Mouse (Mus musculus): ENCODE measurements at regions not wholly inside any gene's neighbourhood (a gene's known extent, or its start where the extent isn't known, plus 50 kb on each side); places are given as distances from the start of the nearest gene placed in this dataset.

- dilution Hi-C loops (cut with MboI; ENCODE audit: extremely low pct_ligation_motif_present, extremely low pct_unique_long_range_greater_than_20kb, low sequenced_read_pairs): no loop called here
- TF ChIP-seq MYC (IDR thresholded peaks at IDR 0.05; ENCODE audit: low read depth, low read length) (no peak), NRF1 (IDR thresholded peaks at IDR 0.05; ENCODE audit: low read depth, low read length) (no peak), RCOR1 (conservative IDR thresholded peaks at IDR 0.05; ENCODE audit: low read depth, low read length) (no peak), MEF2A (IDR thresholded peaks at IDR 0.05; ENCODE audit: borderline replicate concordance, low read depth, low read length) (no peak), NELFE (IDR thresholded peaks at IDR 0.05; ENCODE audit: low read depth, low read length) (no peak), CTCF (conservative IDR thresholded peaks at IDR 0.05 in 1 of 2, IDR thresholded peaks at IDR 0.05 in 1 of 2; ENCODE audit: low read depth in 2 of 2, low read length in 2 of 2) (no peak), TCF12 (IDR thresholded peaks at IDR 0.05; ENCODE audit: low read depth, low read length) (no peak), TBP (conservative IDR thresholded peaks at IDR 0.05; ENCODE audit: low read depth, low read length) (no peak), JUN (IDR thresholded peaks at IDR 0.05; ENCODE audit: insufficient read depth, low read depth, low read length) (no peak), IRF4 (IDR thresholded peaks at IDR 0.05; ENCODE audit: low read depth, low read length) (no peak), SMC3 (IDR thresholded peaks at IDR 0.05; ENCODE audit: low read depth, low read length) (no peak), EP300 (IDR thresholded peaks at IDR 0.05; ENCODE audit: low read length) (no peak), CHD1 (IDR thresholded peaks at IDR 0.05; ENCODE audit: low read depth, low read length) (no peak), ZNF384 (IDR thresholded peaks at IDR 0.05; ENCODE audit: low read depth, low read length) (no peak), ZKSCAN1 (IDR thresholded peaks at IDR 0.05; ENCODE audit: borderline replicate concordance, low read depth, low read length) (no peak), PAX5 (IDR thresholded peaks at IDR 0.05; ENCODE audit: low read length) (no peak), ELF1 (IDR thresholded peaks at IDR 0.05; ENCODE audit: low read depth, low read length) (no peak), MAZ (IDR thresholded peaks at IDR 0.05; ENCODE audit: low read depth, low read length) (no peak)
- in situ Hi-C loops (cut with MboI; ENCODE audit: low pct_ligation_motif_present, low pct_unique_long_range_greater_than_20kb, low sequenced_read_pairs): no loop called here
Measured at GRCm38 (mm10) chr14:62187360-62187759, 105.0 kb upstream of the Rnaseh2b start.

DNA sequence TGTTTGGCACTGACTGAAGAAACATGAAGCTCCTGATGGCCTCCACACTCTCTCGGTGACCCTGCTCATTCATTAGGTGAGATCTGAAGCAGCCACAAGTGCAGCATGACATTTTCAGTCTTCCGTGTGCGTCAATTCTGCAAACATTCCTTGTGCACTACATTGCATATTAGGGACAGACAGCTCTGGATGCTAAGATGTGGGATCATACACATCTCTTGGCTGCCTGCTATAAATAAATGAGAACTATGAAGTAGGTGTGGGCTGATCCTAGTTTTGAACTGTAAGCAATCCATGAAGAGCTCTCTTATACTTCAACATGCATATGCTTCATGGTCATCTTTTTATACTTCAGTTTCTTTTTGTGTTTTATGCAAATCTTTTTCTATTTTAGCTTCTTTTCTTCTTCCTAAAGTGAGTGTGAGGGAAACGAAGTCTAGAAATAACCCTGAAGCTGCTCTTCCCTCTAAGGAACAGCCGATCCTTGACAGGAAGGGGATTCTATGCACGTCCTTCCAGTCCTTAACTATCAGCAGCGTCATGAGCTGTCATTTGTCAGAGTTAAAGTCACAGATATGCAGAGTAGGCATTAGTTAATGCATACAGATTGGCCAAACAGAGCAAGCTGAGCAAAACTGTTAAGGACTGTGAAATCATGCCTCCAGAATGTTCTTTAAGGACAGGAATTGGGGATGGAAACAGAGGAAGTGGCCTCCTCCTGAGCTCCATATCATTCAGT is 104.1 kb upstream of the Rnaseh2b start:
- no peak overlapping the region for H3K4me2 ChIP-seq (ENCODE audit: insufficient read depth, low read depth, poor library complexity, severe bottlenecking)
- H3K36me3 ChIP-seq (replicated peaks in 1 of 2; ENCODE audit: control insufficient read depth in 1 of 2, insufficient read depth in 1 of 2, low read length in 1 of 2): no peaks in the 10 kb centered on the region
- no peak for DNase-seq (ENCODE audit: extremely low read depth)
- no peak overlapping the region for H3K27ac ChIP-seq (ENCODE audit: insufficient read depth, low read depth)
- dilution Hi-C loops (cut with MboI; ENCODE audit: extremely low pct_ligation_motif_present, extremely low pct_unique_long_range_greater_than_20kb, low sequenced_read_pairs) (no loop called here), in situ Hi-C loops (cut with MboI; ENCODE audit: low pct_ligation_motif_present, low pct_unique_long_range_greater_than_20kb, low sequenced_read_pairs) (no loop called here)
- H3K79me2 ChIP-seq (replicated peaks; ENCODE audit: control insufficient read depth, extremely low read depth, insufficient read depth, poor library complexity, severe bottlenecking): no peaks in the 10 kb centered on the region
- H3K9me3 ChIP-seq (replicated peaks; ENCODE audit: low read length): no peaks in the 10 kb centered on the region
- no peak overlapping the region for H3K4me3 ChIP-seq (replicated peaks in 1 of 3; ENCODE audit: low read depth in 2 of 3, low read length in 2 of 3, poor library complexity in 1 of 3)
- H3K27me3 ChIP-seq (replicated peaks): no peaks in the 10 kb centered on the region
- no peak overlapping the region for H3K9ac ChIP-seq (ENCODE audit: insufficient read depth, low read depth)
- H3K4me1 ChIP-seq (ENCODE audit: control insufficient read depth in 1 of 2, insufficient read depth in 2 of 2): peaks cover 0 to 4% of the 10 kb centered on the region in 2 experiments; a peak in 2 of 4 replicates
- TF ChIP-seq CHD2 (IDR thresholded peaks at IDR 0.05; ENCODE audit: low read length) (no peak), SIN3A (IDR thresholded peaks at IDR 0.05; ENCODE audit: low read length) (no peak), IRF4 (IDR thresholded peaks at IDR 0.05; ENCODE audit: low read depth, low read length) (no peak), ELF1 (IDR thresholded peaks at IDR 0.05; ENCODE audit: low read depth, low read length) (no peak), KAT2A (IDR thresholded peaks at IDR 0.05; ENCODE audit: insufficient replicate concordance, low read length) (no peak), GABPA (IDR thresholded peaks at IDR 0.05; ENCODE audit: insufficient replicate concordance, low read depth, low read length) (no peak), ZC3H11A (IDR thresholded peaks at IDR 0.05; ENCODE audit: low read depth, low read length) (no peak), CTCF (conservative IDR thresholded peaks at IDR 0.05 in 1 of 2, IDR thresholded peaks at IDR 0.05 in 1 of 2; ENCODE audit: low read depth in 2 of 2, low read length in 2 of 2) (no peak), PAX5 (IDR thresholded peaks at IDR 0.05; ENCODE audit: low read length) (no peak), NRF1 (IDR thresholded peaks at IDR 0.05; ENCODE audit: low read depth, low read length) (no peak), NELFE (IDR thresholded peaks at IDR 0.05; ENCODE audit: low read depth, low read length) (no peak), RCOR1 (conservative IDR thresholded peaks at IDR 0.05; ENCODE audit: low read depth, low read length) (no peak), ZNF384 (IDR thresholded peaks at IDR 0.05; ENCODE audit: low read depth, low read length) (no peak), USF2 (conservative IDR thresholded peaks at IDR 0.05; ENCODE audit: low read depth, low read length) (no peak), EP300 (IDR thresholded peaks at IDR 0.05; ENCODE audit: low read length) (no peak), POLR2A (IDR thresholded peaks at IDR 0.05; ENCODE audit: low read depth, low read length) (no peak), JUND (conservative IDR thresholded peaks at IDR 0.05; ENCODE audit: low read depth, low read length) (no peak), TBP (conservative IDR thresholded peaks at IDR 0.05; ENCODE audit: low read depth, low read length) (no peak)

More at GRCm38 (mm10) chr14:62187360-62187759, 105.0 kb upstream of the Rnaseh2b start:
- Histone ChIP-seq H3K27me3 (replicated peaks) (no peaks in the 10 kb centered on the region), H3K4me3 (replicated peaks in 1 of 3; ENCODE audit: low read depth in 2 of 3, low read length in 2 of 3, poor library complexity in 1 of 3) (no peak overlapping the region), H3K9ac (ENCODE audit: insufficient read depth, low read depth) (no peak overlapping the region), H3K79me2 (replicated peaks; ENCODE audit: control insufficient read depth, extremely low read depth, insufficient read depth, poor library complexity, severe bottlenecking) (no peaks in the 10 kb centered on the region), H3K4me1 (ENCODE audit: control insufficient read depth in 1 of 2, insufficient read depth in 2 of 2) (no peaks in the 10 kb centered on the region), H3K4me2 (ENCODE audit: insufficient read depth, low read depth, poor library complexity, severe bottlenecking) (no peak overlapping the region), H3K36me3 (replicated peaks in 1 of 2; ENCODE audit: control insufficient read depth in 1 of 2, insufficient read depth in 1 of 2, low read length in 1 of 2) (no peaks in the 10 kb centered on the region), H3K27ac (ENCODE audit: insufficient read depth, low read depth) (no peak overlapping the region), H3K9me3 (replicated peaks; ENCODE audit: low read length) (no peaks in the 10 kb centered on the region)
- no peak for DNase-seq (ENCODE audit: extremely low read depth)

Data from CH12.LX (cell line).